Mouse (Mus musculus) kidney, postnatal 36 days (tissue): ENCODE data around the gene Abca8b.
"Not testable (repeated sequence)": the region's sequence is repeated elsewhere in the genome, so short reads cannot be mapped to it uniquely, and the experiment has no call there.

Source experiments
- DNase-seq, 2 experiments: peaks; one replicate each; pipeline ENCODE4 v3.0.0; 2021 to 2022; ENCODE audit warnings: mixed read lengths in 2 of 2

Gene Abca8b

GRCm38 (mm10) chr11:109995624-109996023 is at the start of gene Abca8b:
Gene Abca8b, minus strand, starts transcription at chr11:109995845.
- DNase-seq = peak; percentile 80 to 81

- no peak for DNase-seq
Measured at GRCm38 (mm10) chr11:110037795-110038194, 42.1 kb upstream of the Abca8b start.

GRCm38 (mm10) chr11:110028913-110029695 is 33.5 kb upstream of the Abca8b start:
- peak; percentile 23 to 44 for DNase-seq

- DNase-seq = no peak
Measured at GRCm38 (mm10) chr11:110010836-110011546, 15.3 kb upstream of the Abca8b start.

- peak in 1 of 2 experiments; percentile 27 for DNase-seq
Measured at GRCm38 (mm10) chr11:109995013-109995412, 632 bp downstream of the Abca8b start.

- no peak for DNase-seq
Measured at GRCm38 (mm10) chr11:109994014-109994413, 1.6 kb downstream of the Abca8b start.

GRCm38 (mm10) chr11:109991270-109991669 is 4.4 kb downstream of the Abca8b start:
- no peak for DNase-seq

- DNase-seq = no peak
Measured at GRCm38 (mm10) chr11:109990256-109990655, 5.4 kb downstream of the Abca8b start.

- DNase-seq = no peak
Measured at GRCm38 (mm10) chr11:109988164-109988563, 7.5 kb downstream of the Abca8b start.

- not testable (repeated sequence) for DNase-seq
Measured at GRCm38 (mm10) chr11:109987460-109988072, 8.1 kb downstream of the Abca8b start.

GRCm38 (mm10) chr11:109981872-109982271 is 13.8 kb downstream of the Abca8b start:
- no peak for DNase-seq

GRCm38 (mm10) chr11:109970521-109970920 is 25.1 kb downstream of the Abca8b start:
- DNase-seq = peak; percentile 18 to 32

- no peak for DNase-seq
Measured at GRCm38 (mm10) chr11:109961495-109962492, 33.9 kb downstream of the Abca8b start.

- peak in 1 of 2 experiments; percentile 7 for DNase-seq
Measured at GRCm38 (mm10) chr11:109955185-109955584, 40.5 kb downstream of the Abca8b start.

GRCm38 (mm10) chr11:109936915-109937314 is 58.7 kb downstream of the Abca8b start:
- no peak for DNase-seq

- not testable (repeated sequence) for DNase-seq
Measured at GRCm38 (mm10) chr11:109933207-109933606, 62.4 kb downstream of the Abca8b start.

GRCm38 (mm10) chr11:109928489-109928888 is 67.2 kb downstream of the Abca8b start:
- no peak for DNase-seq

- no peak for DNase-seq
Measured at GRCm38 (mm10) chr11:109926718-109927680, 68.6 kb downstream of the Abca8b start.

GRCm38 (mm10) chr11:109922236-109922635 is 73.4 kb downstream of the Abca8b start:
- DNase-seq = no peak

GRCm38 (mm10) chr11:109919480-109919879 is 76.2 kb downstream of the Abca8b start:
- DNase-seq = no peak

GRCm38 (mm10) chr11:109916654-109917053 is 79.0 kb downstream of the Abca8b start:
- no peak for DNase-seq
